Mouse (Mus musculus) large intestine, adult 2 months (tissue): ENCODE measurements at regions not wholly inside any gene's neighbourhood (a gene's known extent, or its start where the extent isn't known, plus 50 kb on each side); places are given as distances from the start of the nearest gene placed in this dataset.
A peak's percentile ranks its signal among the peaks of the same experiment; 100 is the strongest.

Source experiments
- DNase-seq: peaks from one replicate; pipeline ENCODE4 v3.0.0-alpha.2; 2012; ENCODE audit warnings: low read depth, low spot score
- WGBS: fragments of 180-500 bp; shearing (Covaris S2); methylation state at CpG from one replicate; pipeline ENCODE4 v1.1.7; 2018; 5-methylcytosine and 5-hydroxymethylcytosine counted together

GRCm38 (mm10) chr8:44155705-44156321 lies 446.0 kb upstream of the Adam34 start:
- DNase-seq = no peak
- WGBS = 35% methylated on average over 8 of the region's 8 CpGs

- DNase-seq = no peak
- WGBS = 15% methylated on average over 6 of the region's 6 CpGs
Measured at GRCm38 (mm10) chr8:44165115-44165514, 455.3 kb upstream of the Adam34 start.

GRCm38 (mm10) chr8:44177016-44177415 lies 467.2 kb upstream of the Adam34 start:
- no peak for DNase-seq
- WGBS = 38% methylated on average over 4 of the region's 4 CpGs

DNA sequence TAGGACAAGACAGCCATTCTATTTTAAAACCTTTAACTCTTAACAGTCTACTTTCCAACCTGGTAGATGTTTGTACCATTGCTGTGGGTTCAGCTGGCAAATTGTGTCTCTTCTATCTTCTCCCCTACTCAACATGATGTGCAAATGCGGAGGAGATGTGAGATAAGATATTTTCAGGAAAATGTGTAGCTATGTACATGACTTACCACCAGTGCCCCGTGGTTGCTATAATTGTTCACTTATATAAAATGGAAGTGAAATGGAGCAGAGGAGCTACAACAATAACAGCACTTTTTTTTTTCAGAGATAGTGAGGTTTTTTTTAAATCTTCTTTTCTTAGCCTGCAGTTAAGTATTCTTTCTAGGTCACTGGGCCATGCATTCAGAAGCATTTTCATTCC lies 492.4 kb upstream of the Adam34 start:
- WGBS = 89% methylated on average over 2 of the region's 2 CpGs
- no peak for DNase-seq

DNA sequence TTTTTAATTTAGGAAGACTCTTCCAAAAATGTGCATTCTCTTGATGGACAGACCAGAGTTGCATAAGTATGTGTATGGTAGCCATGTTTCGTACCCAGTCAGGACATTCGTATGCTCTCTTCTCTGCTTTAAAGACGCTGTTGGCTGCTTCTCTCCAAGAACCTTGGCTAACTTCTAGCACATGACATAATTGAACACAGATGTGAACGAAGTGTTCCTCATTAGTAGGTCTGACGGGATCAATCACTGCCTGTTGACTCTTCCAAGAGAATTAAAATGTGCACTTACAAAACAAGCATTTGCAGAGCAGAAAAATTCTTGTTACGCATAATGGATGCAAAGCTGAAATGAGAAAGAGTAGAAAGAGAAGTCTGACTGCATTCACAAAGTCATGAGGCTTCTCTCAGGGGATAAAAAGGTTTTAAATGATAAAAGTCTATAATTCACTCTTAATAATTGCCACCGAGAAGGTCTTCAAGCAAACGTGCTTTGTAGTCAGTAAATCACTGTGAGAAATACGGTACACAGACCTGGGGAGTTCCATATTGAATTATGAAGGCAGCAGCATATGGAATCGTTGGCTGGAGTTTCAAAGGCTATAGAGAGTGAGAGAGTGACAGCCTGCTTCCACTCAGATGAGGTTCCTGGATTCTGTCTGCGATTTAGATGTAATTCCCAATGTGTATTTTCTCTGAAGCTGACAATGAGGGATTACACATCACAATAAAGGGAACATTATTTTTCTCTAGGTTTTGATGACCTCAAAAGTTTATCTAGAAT lies 496.7 kb upstream of the Adam34 start:
- WGBS = 77% methylated on average over 11 of the region's 11 CpGs
- no peak for DNase-seq

GRCm38 (mm10) chr8:44222346-44222745 lies 512.5 kb upstream of the Adam34 start:
- no peak for DNase-seq
- 87% methylated on average over 1 of the region's 1 CpGs for WGBS

- no peak for DNase-seq
- 81% methylated on average over 3 of the region's 3 CpGs for WGBS
Measured at GRCm38 (mm10) chr8:44252393-44252792, 542.5 kb upstream of the Adam34 start.

DNA sequence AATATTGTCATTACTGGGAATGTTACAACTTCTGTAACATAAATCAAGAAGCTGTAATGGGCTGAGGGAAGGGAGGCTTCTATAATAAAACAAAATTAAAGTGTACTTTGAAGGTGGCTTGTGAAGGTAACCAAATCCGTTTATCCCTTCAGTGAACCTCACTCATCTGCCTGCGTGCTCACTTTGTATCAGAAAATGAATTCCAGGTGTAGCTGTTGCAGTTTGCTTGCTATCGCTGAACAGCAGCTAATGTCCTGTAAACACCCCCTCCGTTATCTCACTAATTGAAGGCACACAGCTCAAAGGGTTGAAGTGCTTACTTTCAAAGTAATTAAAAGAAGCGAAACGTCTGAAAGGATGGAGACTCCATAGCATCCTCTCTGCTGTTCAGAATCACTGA lies 547.2 kb upstream of the Adam34 start:
- 63% methylated on average over 6 of the region's 6 CpGs for WGBS

GRCm38 (mm10) chr8:44261039-44261438 lies 551.2 kb upstream of the Adam34 start:
- 47% methylated on average over 4 of the region's 4 CpGs for WGBS
- no peak for DNase-seq

More for the DNA sequence above, 547.2 kb upstream of the Adam34 start:
- DNase-seq = no peak

DNA sequence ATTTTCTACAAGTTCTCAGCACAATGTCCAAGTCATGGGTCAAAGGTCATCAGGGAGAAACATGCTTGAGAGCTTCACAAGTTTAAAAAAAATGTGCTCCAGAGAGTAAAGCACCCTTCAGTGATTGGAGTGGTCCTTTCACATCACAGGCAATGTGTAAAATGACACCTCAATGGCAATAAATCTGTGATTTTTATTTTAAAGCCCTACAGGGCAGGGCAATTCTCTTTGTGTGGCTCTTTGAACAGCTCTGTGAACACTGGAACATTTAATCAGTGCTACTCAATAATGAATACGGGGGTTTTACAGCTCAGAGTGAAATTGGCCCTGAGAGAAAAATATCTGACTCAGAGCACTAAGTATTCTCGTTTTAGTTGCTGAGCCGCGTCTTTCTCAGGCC lies 563.5 kb upstream of the Adam34 start:
- DNase-seq = no peak
- 46% methylated on average over 4 of the region's 4 CpGs for WGBS

GRCm38 (mm10) chr8:44318216-44318615 lies 608.4 kb upstream of the Adam34 start:
- DNase-seq = peak; percentile 43

- DNase-seq = no peak
- 83% methylated on average over 6 of the region's 6 CpGs for WGBS
Measured at GRCm38 (mm10) chr8:44334323-44334993, 600.8 kb upstream of the Fat1 start.

- no peak for DNase-seq
- 80% methylated on average over 2 of the region's 2 CpGs for WGBS
Measured at GRCm38 (mm10) chr8:44343401-44343800, 591.8 kb upstream of the Fat1 start.

DNA sequence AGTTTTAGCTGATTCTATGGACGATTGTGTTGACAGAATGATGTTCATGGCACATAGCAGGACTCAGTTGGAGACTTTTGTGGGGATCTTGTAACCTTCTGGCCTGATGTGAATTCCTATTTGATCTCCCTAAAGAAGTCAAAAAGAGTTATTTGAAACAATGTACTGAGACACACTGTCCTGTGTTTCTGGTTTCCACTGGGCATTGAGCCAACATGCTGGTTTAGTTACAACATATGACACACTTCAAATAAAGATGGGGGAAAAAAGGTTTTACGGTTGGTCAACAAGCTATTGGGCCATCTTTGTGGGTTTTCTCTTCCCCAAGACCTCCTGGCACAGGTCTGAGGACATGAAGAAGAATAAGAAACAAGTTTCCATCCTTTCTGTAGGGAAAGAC lies 591.3 kb upstream of the Fat1 start:
- DNase-seq = no peak
- 26% methylated on average over 2 of the region's 2 CpGs for WGBS

DNA sequence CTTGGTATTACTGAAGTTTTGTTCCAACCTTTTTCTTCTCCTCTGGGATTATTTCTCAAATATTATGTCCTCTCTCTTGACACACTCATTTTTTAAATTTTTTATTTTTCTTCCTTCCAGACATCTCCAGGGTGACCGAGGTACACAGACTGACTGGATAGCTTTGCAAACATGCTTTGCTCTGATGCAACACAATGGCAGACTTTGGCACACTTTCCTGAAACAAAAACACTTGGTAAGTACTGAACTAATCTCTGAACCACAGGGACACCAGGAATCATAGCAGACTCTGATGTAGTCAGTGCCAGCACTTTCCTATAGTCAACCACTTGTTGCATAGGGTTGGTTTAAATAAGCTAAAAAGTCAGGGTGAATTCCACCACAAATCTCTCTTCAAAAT lies 587.8 kb upstream of the Fat1 start:
- 33% methylated on average over 1 of the region's 1 CpGs for WGBS

DNA sequence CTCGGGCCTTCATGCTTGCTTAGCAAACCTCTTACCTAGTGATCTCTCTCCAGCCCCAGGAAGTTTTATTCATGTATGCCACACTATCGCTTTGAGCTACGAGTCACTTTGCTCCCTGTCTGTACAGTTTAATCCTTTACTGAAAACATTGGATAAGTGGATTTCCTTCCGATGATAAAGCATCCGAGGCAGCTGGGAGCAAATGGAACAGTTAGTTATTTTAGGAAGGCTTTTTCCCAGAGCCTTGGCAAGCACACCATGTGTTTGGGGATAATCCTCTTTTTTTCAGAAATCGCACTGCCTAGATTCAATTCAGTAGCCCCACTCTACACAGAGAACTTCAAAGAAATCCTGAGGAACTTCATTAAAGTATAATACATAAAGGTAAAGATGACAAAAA lies 561.3 kb upstream of the Fat1 start:
- no peak for DNase-seq
- 69% methylated on average over 6 of the region's 6 CpGs for WGBS

More for the DNA sequence above, 587.8 kb upstream of the Fat1 start:
- no peak for DNase-seq

DNA sequence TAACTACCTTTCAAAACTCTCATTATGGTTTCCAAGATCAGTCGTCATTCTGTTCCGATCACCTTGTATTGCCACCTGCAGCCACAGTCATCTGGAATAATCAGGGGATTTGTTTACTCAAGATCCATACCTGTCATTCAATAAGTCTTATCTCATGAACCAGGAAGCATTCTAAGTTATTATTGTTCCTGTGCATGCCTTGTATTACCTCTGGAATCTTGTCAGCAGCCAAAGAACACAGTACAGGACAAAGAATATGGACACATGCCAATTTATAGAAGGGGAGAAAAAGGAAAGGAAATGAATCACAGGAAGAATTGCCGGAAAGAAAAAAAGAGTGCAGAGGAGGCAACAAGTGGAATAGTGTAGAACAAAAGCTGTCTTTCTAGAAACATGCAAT lies 557.5 kb upstream of the Fat1 start:
- DNase-seq = peak; percentile 38
- WGBS = 26% methylated on average over 3 of the region's 3 CpGs

- DNase-seq = no peak
- 93% methylated on average over 6 of the region's 6 CpGs for WGBS
Measured at GRCm38 (mm10) chr8:44408462-44408861, 526.8 kb upstream of the Fat1 start.

DNA sequence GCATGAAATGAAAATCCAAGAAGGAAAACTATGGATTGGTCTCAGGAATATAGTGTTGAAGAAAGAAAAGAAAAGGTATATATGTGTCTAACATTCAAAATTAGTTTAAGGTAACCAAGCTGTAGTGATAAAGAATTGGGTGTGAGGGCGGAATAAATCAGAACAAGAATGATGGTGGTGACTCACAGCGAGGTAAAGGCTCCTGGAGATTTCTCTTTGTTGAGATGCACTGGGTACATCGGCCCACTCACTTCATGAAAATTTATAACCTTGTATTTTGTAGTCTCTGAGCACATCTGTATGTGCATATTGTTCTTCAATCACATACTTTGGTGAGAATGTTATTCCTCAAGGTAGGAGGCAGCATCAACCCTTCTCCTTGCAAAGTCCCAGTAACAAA lies 525.0 kb upstream of the Fat1 start:
- WGBS = 95% methylated on average over 3 of the region's 3 CpGs
- no peak for DNase-seq

- no peak for DNase-seq
- 68% methylated on average over 8 of the region's 8 CpGs for WGBS
Measured at GRCm38 (mm10) chr8:44418003-44418402, 517.2 kb upstream of the Fat1 start.

GRCm38 (mm10) chr8:44455433-44455832 lies 479.8 kb upstream of the Fat1 start:
- 19% methylated on average over 3 of the region's 3 CpGs for whole genome bisulfite sequencing
- peak; percentile 56 for DNase-seq
